Mouse (Mus musculus) ovary, adult 2 months (tissue): ENCODE results near the gene Gm21854. TPM values are rescaled to one million over a fixed set of nuclear protein-coding genes. Genes with fewer than 3 reads are reported as not detected.

Experiments
- polyA plus RNA-seq: library from polyadenylated mRNA; depleted of rRNA; stranded (reverse); fragments of >200 nt; gene quantifications from 2 replicates; pipeline ENCODE4 v1.2.3, GENCODE M21; 2012; rRNA removed

Gene Gm21854
- polyA plus RNA-seq: not detected in 2 replicates

DNA sequence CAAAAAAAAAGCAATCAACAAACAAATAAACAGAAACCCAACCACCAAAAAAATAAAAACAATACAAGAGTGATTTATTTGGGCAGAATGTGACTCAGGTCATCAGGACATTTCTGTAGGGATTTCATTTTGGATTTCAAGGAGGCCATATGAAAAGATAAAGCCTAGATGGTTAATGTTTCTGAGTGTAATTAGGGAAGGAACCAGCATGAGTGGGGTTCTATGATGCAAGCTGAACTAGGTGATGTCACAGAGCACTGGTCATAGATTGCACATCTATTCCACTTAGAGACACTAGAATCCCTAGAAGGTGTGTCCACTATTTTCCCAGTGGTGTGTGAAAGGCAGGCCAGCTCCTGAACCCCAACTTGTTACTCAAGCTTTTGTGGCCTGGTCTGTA, at the start of gene Gm21854:
TSS of gene Gm21854 (plus strand) at position 301 of the 400 bp plus-strand sequence.

Other genes with a start within 250 kb of the Gm21854 start
- not detected in 2 replicates for gene Gm20914, start 69.0 kb downstream of the Gm21854 start, polyA plus RNA-seq
- gene Gm28171, start 136.4 kb downstream of the Gm21854 start, polyA plus RNA-seq: not detected in 2 replicates